Mouse (Mus musculus) limb, embryonic 10.5 days (tissue): Measurements from ENCODE around the gene Slc47a2. TPM values are rescaled to one million over a fixed set of nuclear protein-coding genes. Genes with fewer than 3 reads are reported as not detected.
A peak's percentile ranks its signal among the peaks of the same experiment; 100 is the strongest.

Source experiments
- DNase-seq: peaks from one replicate; pipeline ENCODE4 v3.0.0-alpha.2; 2017; ENCODE audit warnings: low spot score
- H3K27ac ChIP-seq: fragments of 300-500 bp; sonication (generic); 2 replicates; pipeline ENCODE4 v1.5.1; 2016; ENCODE audit warnings: mild to moderate bottlenecking
- H3K27me3 ChIP-seq: fragments of 300-500 bp; sonication (generic); 2 replicates; pipeline ENCODE4 v1.6.1; 2016; ENCODE audit warnings: low read depth, mild to moderate bottlenecking; ENCODE audit not compliant: poor library complexity, severe bottlenecking
- H3K36me3 ChIP-seq: fragments of 300-500 bp; sonication (generic); 2 replicates; pipeline ENCODE4 v1.6.1; 2016; ENCODE audit warnings: mild to moderate bottlenecking, moderate library complexity
- H3K4me1 ChIP-seq: fragments of 300-500 bp; sonication (generic); 2 replicates; pipeline ENCODE4 v1.6.1; 2016
- H3K4me3 ChIP-seq: fragments of 300-500 bp; sonication (generic); 2 replicates; pipeline ENCODE4 v1.5.1; 2016; ENCODE audit warnings: mild to moderate bottlenecking, moderate library complexity
- H3K9me3 ChIP-seq: fragments of 300-500 bp; sonication (generic); replicated peaks from 2 replicates; pipeline ENCODE4 v1.6.1; 2016; ENCODE audit warnings: mild to moderate bottlenecking
- WGBS: fragments of 180-500 bp; shearing (Covaris S2); methylation state at CpG from one replicate; pipeline ENCODE4 v1.1.7; 2016; 5-methylcytosine and 5-hydroxymethylcytosine counted together
- polyA plus RNA-seq: library from polyadenylated mRNA; unstranded; fragments of >200 nt; fragmentation: Nextera tagmentation; extraction: Ambion mirVana; gene quantifications from 2 replicates; pipeline ENCODE4 v1.2.1, GENCODE M21; 2016

Gene Slc47a2
- polyA plus RNA-seq, 1 experiment from 2014 or later: not detected

DNA sequence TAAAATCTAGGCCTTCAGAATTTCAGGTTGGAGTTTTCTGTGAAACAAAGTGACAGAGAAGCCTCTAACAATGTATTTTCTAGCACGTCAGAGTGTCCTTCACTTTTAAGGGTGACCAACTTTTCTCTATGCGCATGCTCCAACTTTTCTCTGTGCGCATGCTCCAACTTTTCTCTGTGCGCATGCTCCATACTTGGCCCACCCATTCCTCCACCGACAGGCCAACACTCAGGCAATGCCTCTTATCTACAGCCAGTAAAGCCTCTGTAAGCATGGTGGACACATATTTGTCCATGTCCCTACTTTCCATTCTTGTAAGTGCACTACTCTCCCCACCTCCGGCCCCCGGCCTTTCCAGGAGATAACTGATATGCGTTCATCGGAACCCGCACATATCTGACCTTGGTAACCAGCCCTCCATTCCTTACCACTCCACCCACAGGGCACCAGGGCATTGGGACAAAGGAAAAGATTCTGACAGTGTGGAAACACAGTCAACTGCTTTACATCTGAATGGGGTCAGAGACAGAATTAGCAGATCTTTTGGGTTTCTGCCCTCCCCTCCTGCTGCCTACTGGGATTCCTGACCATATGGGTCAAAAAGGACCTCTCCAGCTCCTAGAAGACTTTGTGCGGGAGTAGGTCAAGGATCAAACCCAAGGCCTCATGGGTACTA, 19.0 kb upstream of the Slc47a2 start:
- H3K27me3 ChIP-seq: no peaks in the 10 kb centered on the region
- H3K27ac ChIP-seq: no peak overlapping the region
- no peak for DNase-seq
- no peaks in the 10 kb centered on the region for H3K36me3 ChIP-seq
- H3K4me3 ChIP-seq: no peak overlapping the region
- no peaks in the 10 kb centered on the region for H3K9me3 ChIP-seq
- no peaks in the 10 kb centered on the region for H3K4me1 ChIP-seq
- WGBS: 95% methylated on average over 11 of the region's 11 CpGs

DNA sequence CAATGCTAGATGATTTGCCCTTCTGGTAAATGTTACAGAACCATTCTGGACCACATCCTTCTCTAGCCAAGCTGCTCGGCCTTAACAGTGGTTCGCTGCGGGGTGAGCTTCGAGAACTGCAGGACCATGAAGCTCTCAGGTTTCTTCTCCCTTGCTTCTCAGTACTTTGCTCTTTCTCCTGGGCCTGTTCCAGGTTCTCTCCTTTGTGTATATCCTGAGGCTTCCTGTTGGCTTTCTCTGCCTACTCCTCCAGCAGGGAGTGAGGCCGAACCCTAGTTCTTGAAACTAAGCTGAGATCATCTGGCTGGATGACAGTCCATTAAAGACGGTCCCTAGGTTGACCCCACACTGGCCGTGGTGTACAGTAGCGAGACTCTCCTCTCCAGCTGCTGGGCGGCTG, 13.9 kb upstream of the Slc47a2 start:
- no peaks in the 10 kb centered on the region for H3K4me1 ChIP-seq
- H3K4me3 ChIP-seq: no peak overlapping the region
- H3K9me3 ChIP-seq: no peaks in the 10 kb centered on the region
- 87% methylated on average over 9 of the region's 9 CpGs for WGBS
- H3K27ac ChIP-seq: no peak overlapping the region
- H3K36me3 ChIP-seq: no peaks in the 10 kb centered on the region
- no peak for DNase-seq
- H3K27me3 ChIP-seq: 0 out of 2 replicates have a peak, but pooled peaks cover 8% of the 10 kb centered on the region

DNA sequence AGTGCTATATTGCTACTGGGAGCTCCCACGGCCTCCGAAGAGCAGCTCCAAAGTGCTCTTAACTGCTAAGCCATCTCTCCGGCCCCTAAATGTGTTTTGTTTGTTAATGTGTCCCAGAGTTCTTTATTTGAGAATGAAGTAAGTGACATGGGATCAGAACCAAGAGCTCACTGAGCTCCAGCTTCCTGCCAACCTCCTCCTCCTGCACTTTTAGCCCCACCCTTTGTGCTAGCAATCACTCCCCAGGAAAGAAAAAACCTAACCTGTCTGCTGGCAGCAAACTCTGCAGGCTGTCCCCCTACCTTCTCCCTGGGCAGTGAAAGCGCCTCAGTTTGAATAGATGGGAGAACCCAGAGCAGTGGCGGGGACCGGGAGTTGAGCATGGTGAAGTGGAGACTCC, 13.5 kb upstream of the Slc47a2 start:
- no peaks in the 10 kb centered on the region for H3K9me3 ChIP-seq
- H3K36me3 ChIP-seq: no peaks in the 10 kb centered on the region
- 0 out of 2 replicates have a peak, but pooled peaks cover 8% of the 10 kb centered on the region for H3K27me3 ChIP-seq
- DNase-seq: no peak
- no peak overlapping the region for H3K4me3 ChIP-seq
- WGBS: 86% methylated on average over 6 of the region's 6 CpGs
- H3K4me1 ChIP-seq: no peaks in the 10 kb centered on the region
- no peak overlapping the region for H3K27ac ChIP-seq

DNA sequence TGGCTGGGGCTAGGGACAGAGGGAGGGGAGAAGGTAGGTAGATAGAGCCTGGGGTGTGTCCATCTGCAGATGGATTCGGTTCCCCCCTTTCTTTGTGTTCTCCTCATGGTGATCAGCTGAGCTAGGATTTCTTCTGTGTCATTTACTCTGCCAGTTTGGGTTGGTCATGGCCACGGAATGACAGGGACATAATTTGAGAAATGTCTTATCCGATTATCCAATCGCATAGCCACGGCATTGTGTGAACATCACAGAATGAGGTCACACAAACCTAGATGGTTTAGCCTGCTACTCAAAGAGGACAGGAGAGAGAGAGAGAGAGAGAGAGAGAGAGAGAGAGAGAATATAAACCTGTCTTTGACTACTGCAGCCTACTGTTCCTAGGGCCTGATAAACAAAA, 12.7 kb upstream of the Slc47a2 start:
- 94% methylated on average over 5 of the region's 5 CpGs for WGBS
- H3K27me3 ChIP-seq: 0 out of 2 replicates have a peak, but pooled peaks cover 8% of the 10 kb centered on the region
- no peak for DNase-seq

DNA sequence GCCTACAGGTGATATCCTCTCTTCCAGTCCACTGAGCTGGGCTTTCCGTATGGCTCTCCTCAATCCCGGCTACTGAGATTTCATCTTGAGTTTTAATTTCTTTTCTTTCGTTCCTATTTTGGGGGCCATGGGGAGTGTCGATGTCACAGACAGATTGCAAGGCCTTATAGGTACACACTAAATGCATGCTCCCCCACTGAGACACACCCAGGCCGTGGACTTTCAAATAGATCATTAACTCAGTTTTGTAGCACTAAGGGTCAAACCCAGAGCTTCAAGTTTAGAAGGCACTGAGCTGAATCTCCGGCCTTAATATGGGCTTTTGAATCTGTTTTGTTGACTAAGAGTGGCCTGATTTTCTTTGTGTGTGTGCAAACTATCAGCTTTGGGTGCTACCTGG, 11.7 kb upstream of the Slc47a2 start:
- WGBS: 85% methylated on average over 6 of the region's 6 CpGs

More for the DNA sequence above, 12.7 kb upstream of the Slc47a2 start:
- Histone ChIP-seq H3K4me3 (no peak overlapping the region), H3K36me3 (no peaks in the 10 kb centered on the region), H3K27ac (no peak overlapping the region), H3K9me3 (no peaks in the 10 kb centered on the region), H3K4me1 (no peaks in the 10 kb centered on the region)

DNA sequence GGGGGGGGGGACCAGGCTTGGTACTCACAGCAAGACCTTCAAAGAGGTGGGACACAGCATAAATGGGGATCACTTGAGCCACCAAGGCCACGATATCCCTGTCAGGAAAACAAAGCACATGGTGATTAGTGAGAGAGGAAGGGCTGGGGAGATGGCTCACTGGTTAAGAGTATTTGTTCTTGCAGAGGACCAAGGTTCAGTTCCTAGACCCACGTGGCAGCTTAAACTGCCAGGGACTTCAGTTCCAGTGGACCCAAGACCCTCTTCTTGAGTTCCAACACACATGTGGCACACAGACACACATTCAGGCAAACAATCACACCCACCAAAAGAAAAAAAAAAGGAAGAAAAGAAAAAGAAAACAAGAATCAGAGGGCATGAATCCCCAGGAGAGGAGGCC, 10.4 kb upstream of the Slc47a2 start:
- H3K4me1 ChIP-seq: no peaks in the 10 kb centered on the region
- no peak overlapping the region for H3K4me3 ChIP-seq
- H3K27ac ChIP-seq: no peak overlapping the region
- WGBS: 77% methylated on average over 2 of the region's 2 CpGs
- no peaks in the 10 kb centered on the region for H3K36me3 ChIP-seq
- H3K27me3 ChIP-seq: peaks cover 16% of the 10 kb centered on the region
- H3K9me3 ChIP-seq: no peaks in the 10 kb centered on the region
- DNase-seq: no peak

More for the DNA sequence above, 11.7 kb upstream of the Slc47a2 start:
- no peaks in the 10 kb centered on the region for H3K9me3 ChIP-seq
- H3K36me3 ChIP-seq: no peaks in the 10 kb centered on the region
- DNase-seq: no peak
- no peak overlapping the region for H3K4me3 ChIP-seq
- H3K4me1 ChIP-seq: no peaks in the 10 kb centered on the region
- 0 out of 2 replicates have a peak, but pooled peaks cover 8% of the 10 kb centered on the region for H3K27me3 ChIP-seq
- no peak overlapping the region for H3K27ac ChIP-seq

DNA sequence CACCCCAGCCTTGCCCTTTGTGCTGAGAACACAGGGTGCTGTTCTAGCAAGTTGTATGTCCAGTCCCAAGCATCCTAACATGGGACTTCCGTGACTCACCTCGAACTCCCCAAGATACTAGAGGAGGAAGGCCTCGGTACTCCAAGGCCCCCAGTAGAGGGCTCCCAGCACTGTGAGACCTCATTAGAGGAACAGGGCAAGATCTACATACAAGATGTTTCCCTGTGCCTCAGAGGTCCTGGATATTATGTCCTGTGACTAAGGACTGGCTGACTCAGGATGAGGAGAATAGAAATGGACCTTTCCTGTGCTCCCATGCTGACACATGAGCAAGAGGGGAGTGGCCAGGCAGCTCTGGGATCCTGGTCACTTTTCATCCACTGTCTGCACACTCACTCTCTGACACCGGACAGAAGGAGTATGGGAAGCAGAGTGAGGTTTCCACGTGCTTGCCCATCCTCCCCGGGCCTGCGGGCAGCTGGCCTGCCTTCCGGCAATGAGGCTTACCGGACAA, 9.5 kb upstream of the Slc47a2 start:
- H3K4me3 ChIP-seq: no peak overlapping the region
- peaks cover 24% of the 10 kb centered on the region for H3K27me3 ChIP-seq
- no peaks in the 10 kb centered on the region for H3K4me1 ChIP-seq
- DNase-seq: no peak
- H3K9me3 ChIP-seq: no peaks in the 10 kb centered on the region
- H3K27ac ChIP-seq: no peak overlapping the region
- no peaks in the 10 kb centered on the region for H3K36me3 ChIP-seq
- WGBS: 66% methylated on average over 9 of the region's 9 CpGs

DNA sequence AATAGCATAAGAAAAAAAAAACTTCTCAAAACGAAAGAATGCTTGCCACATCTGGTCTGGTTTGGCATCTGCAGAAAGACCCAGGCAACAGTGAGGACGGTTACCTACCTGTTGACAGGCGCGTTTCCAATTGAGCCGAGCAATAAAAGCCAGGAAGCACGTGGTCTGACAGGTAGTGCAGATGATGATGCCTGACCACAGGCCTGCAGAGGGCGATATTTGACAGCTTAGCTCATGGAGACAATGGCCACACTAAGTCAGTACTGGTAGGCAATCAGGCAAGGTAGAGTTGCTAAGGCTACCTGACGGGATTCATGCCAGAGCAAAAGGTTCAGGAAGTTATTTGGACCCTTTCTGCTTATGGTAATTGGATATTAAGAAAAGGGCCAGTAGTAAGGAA, 6.7 kb upstream of the Slc47a2 start:
- H3K36me3 ChIP-seq: no peaks in the 10 kb centered on the region
- no peak overlapping the region for H3K27ac ChIP-seq
- no peak overlapping the region for H3K4me3 ChIP-seq
- 7% methylated on average over 8 of the region's 8 CpGs for WGBS
- no peaks in the 10 kb centered on the region for H3K9me3 ChIP-seq
- DNase-seq: peak; percentile 68
- no peaks in the 10 kb centered on the region for H3K4me1 ChIP-seq
- H3K27me3 ChIP-seq: peaks cover 46% of the 10 kb centered on the region

DNA sequence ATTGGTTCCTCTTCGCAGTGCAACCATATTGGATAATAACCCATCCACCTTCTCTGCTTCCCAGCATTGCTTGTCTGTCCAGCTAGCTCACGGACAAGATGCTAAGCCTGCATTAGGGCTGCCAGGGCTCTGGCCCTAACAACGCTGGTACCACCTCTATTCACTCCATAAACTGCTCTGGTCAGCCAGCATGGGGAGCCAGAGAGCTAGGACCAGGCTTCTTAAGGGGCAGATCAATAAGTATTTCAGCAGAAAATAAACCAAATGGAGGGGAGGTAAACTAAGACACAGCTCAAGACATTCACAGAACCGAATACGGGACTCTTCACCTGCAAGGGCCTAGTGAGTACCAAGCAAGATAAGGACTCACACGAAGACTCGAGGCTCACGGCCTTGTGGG, 3.5 kb upstream of the Slc47a2 start:
- H3K9me3 ChIP-seq: no peaks in the 10 kb centered on the region
- no peaks in the 10 kb centered on the region for H3K36me3 ChIP-seq
- DNase-seq: no peak
- H3K27ac ChIP-seq: no peak overlapping the region
- H3K27me3 ChIP-seq: peaks cover 75% of the 10 kb centered on the region
- WGBS: 69% methylated on average over 8 of the region's 8 CpGs
- peaks cover 7% of the 10 kb centered on the region for H3K4me1 ChIP-seq
- H3K4me3 ChIP-seq: no peak overlapping the region

DNA sequence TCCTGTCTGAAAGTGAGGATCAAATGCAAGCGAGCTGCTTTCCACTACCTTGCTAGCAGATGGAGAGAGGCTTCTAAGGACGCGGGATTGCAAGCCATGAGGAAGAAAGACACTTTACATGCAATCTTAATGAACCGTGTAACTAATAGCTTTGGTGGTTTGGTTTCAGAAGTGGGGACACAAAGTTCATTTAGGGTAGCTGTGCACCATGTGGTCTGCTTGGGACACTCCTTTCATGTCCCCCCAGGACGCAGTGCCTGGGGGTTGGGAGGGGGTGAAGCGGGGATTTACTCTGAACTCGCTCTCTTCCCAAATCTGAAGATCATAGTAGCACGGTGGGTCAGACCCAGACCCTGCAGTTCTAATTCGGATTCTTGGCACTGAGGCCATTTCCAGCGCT, 689 bp downstream of the Slc47a2 start:
- WGBS: 18% methylated on average over 10 of the region's 10 CpGs
- Histone ChIP-seq H3K27me3 (peaks cover 71% of the 10 kb centered on the region), H3K9me3 (no peaks in the 10 kb centered on the region), H3K4me1 (peaks cover 7% of the 10 kb centered on the region), H3K27ac (no peak overlapping the region), H3K4me3 (peak overlapping the region; percentile 48), H3K36me3 (no peaks in the 10 kb centered on the region)
- DNase-seq: no peak

DNA sequence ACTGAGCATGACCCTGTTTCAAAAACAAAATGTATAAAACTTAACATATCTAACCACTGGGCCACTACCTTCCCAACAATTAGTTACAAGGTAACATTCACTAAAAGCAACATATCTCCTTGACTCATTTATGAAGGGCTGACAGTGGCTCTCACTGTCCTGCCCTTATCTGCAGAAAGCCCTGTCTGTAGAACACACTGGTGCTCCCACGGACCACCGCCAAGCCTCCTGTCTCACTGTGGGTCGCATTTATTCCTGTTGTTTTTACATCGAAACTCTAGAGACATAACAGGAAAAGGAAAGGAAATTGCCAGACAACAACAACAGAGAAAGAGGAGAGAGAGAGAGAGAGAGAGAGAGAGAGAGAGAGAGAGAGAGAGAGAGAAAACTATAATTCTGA, 1.4 kb downstream of the Slc47a2 start:
- Histone ChIP-seq H3K9me3 (no peaks in the 10 kb centered on the region), H3K36me3 (no peaks in the 10 kb centered on the region), H3K27ac (no peak overlapping the region), H3K4me1 (peaks cover 7% of the 10 kb centered on the region), H3K27me3 (peaks cover 65% of the 10 kb centered on the region), H3K4me3 (no peak overlapping the region)
- DNase-seq: no peak
- WGBS: 83% methylated on average over 4 of the region's 4 CpGs

DNA sequence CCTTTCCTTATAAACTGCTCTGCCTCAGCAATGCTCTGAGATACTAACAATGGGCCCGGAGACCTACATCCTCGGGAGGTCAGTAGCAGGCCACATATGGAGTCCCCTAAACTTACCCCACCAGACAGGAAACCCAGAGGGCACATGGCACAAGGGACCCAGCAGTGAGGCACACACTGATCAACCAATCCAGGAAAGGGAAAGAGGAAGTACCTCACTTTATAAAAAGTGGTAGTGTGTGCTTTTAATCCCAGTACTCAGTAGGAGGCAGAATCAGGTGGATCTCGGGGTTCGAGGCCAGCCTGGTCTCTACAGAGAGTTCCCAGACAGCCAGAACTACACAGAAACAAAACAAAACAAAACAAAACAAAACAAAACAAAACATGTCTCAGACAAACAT, 2.3 kb downstream of the Slc47a2 start:
- peaks cover 57% of the 10 kb centered on the region for H3K27me3 ChIP-seq
- peaks cover 7% of the 10 kb centered on the region for H3K4me1 ChIP-seq
- WGBS: 83% methylated on average over 4 of the region's 4 CpGs
- H3K36me3 ChIP-seq: no peaks in the 10 kb centered on the region
- no peak overlapping the region for H3K27ac ChIP-seq
- H3K4me3 ChIP-seq: no peak overlapping the region
- DNase-seq: no peak
- H3K9me3 ChIP-seq: no peaks in the 10 kb centered on the region

DNA sequence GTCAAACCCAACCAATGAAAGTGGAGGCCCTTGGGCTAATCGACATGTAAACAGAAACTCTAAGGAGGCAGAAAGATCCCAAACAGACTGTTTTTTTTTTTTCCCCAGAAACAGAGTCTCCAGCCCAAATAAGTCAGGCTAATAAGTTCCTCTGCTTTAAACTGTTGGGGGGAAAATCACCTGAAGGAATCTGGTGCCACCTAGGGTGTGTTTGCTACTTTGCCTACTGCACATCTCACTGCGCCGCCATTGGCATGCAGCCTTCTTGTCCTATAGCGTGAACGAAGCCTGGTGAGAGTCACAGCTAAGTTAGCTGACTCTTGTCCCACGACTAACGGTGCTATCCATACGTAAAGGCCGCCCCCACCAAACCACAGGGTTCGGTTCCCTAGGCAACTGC, 5.1 kb downstream of the Slc47a2 start:
- no peak for DNase-seq
- no peak overlapping the region for H3K27ac ChIP-seq
- H3K27me3 ChIP-seq: peaks cover 30% of the 10 kb centered on the region
- no peaks in the 10 kb centered on the region for H3K36me3 ChIP-seq
- WGBS: 77% methylated on average over 10 of the region's 10 CpGs
- H3K4me1 ChIP-seq: peaks cover 5% of the 10 kb centered on the region
- H3K9me3 ChIP-seq: no peaks in the 10 kb centered on the region
- H3K4me3 ChIP-seq: no peak overlapping the region
